Mouse (Mus musculus) CD4-positive, CD25-positive, alpha-beta regulatory T cell, adult 4 months (primary cell): ENCODE measurements around the gene Rundc1. TPM values are rescaled to one million over a fixed set of nuclear protein-coding genes. Genes with fewer than 3 reads are reported as not detected.
"Not testable (repeated sequence)": the region's sequence is repeated elsewhere in the genome, so short reads cannot be mapped to it uniquely, and the experiment has no call there.

Experiments
- ATAC-seq: one replicate; pipeline ENCODE4 v1.8.0; 2017
- polyA plus RNA-seq, 2 experiments: library from polyadenylated mRNA; unstranded; fragments of 100-300 nt; shearing (Covaris generic); gene quantifications; one replicate each; pipeline ENCODE4 v1.2.1; 2017

Gene Rundc1
- 1 to 10 TPM; 8.0 to 8.5 TPM for polyA plus RNA-seq

DNA sequence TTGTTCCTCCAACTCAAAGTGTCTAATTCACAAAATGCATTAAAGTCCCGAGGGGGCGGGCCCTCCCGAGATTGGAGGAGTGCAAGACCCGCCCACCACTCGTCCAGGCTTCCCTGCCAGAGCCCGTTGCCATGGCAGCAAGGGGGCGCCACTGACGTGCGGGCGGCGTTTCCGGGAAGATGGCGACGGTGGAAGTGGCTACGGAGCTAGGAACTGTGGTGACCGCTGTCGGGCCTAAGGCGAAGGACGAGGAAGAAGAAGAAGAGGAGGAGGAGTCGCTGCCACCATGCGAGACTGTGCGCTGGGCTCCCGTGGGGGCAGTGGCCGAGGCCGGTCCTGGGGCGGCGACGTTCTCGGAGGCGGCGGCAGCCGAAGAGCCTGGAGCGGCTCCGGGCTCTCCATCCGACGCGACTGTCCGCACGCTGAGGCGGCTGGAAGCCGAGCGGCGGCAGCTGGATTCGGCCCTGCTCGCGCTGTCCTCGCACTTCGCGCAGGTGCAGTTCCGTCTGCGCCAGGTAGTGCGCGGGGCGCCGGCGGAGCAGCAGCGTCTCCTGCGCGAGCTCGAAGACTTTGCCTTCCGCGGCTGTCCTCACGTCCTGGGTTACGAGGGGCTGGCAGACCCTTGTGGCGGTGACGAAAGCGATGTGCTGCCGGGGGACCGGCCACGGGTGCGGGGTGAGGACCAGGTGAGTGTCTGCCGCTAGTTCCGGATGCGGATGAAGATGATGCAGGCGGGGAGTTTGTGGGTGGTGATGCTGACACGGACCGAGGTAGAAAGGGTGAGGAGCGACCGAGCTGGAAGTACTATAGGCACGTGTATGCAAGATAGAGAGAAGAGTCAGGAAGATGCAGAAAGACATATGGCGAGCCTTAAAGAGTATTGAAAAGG lies at the start of gene Rundc1, which contains the start of gene Ptges3l:
TSS of gene Rundc1 (plus strand) at position 161 of the 889 bp plus-strand sequence.
TSS of gene Ptges3l (minus strand) at position 409 of the 889 bp plus-strand sequence.
- ATAC-seq, result peak; percentile 92

DNA sequence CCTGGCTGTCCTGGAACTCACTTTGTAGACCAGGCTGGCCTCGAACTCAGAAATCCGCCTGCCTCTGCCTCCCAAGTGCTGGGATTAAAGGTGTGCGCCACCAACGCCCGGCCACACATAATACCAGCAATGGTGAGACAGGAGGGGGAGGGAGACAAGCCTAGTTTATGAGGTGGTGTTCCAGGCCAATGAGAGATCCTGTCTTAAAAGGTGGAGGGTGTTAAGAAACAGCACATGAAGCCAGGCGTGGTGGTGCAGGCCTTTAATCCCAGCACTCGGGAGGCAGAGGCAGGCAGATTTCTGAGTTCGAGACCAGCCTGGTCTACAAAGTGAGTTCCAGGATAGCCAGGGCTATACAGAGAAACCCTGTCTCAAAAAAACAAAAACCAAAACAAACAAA lies 46.7 kb upstream of the Rundc1 start:
- ATAC-seq, result not testable (repeated sequence)

DNA sequence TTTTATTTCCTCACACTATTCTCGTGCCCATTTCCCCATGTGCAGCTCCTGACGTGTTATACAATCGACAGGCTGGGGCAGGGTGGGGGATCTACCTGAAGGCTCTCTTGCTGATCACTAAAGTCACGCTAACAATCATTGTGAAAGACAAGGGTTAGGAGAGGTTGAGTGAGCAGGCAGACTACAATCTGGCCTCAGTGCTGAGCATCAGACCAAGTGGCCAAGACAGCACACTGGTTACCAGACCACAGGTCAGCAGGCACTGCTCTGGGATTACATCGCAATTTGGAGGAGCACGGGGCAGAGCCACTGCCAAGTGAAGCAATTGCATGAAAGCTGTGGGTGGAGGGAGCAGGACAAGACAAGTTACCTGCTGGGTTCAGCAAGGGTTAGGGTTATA lies 46.0 kb upstream of the Rundc1 start:
- ATAC-seq, result no peak

DNA sequence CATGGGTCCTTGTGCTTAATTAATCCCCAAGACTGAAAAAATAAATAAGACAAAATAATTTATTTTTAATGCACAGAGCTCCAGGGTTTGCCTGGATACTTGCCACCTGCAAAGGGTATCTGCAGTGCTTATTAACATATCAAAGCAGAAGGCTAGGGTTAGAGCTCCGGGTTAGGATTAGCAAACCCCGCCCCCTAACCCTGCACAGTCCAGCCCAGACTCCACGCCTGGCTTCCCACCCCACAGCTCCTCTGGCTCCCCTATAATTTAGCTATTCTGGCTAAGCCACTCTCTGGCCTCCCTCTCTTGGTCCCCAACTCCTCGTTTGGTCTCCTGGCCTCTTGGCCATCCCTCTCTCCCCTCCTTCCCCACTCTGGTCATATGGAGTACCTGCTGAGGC lies 43.1 kb upstream of the Rundc1 start:
- ATAC-seq, result no peak

DNA sequence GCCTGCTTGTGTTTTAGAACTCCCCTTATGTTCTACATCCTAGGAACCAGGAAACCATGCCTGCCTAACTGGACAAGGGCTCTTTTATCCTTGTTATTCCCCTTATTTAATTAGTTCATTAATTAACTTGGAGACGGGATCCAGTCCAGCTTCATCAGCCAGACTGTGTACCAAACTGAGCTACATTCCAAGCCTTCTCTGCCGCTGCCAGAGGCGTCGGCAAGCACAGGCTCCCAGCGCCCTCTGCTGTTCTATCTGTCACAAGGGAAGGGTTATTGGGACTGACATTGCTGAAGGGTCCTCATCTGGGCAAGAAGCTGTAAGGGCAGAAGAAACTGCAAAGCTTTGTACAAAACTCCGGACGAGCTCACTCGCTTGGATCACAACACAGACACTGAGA lies 29.8 kb upstream of the Rundc1 start:
- ATAC-seq, result no peak

DNA sequence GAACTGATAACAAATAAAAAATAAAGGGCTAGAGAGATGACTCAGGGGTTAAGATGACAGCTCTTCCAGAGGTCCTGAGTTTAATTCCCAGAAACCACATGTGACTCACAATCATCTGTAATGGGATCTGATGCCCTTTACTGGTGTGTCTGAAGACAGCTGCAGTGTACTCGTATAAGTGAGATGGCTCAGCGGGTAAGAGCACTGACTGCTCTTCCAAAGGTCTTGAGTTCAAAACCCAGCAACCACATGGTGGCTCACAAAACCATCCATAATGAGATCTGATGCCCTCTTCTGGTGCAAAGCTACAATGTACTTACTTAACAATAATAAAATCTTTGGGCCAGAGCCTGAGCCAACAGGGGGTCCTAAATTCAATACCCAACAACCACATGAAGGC lies 9.6 kb upstream of the Rundc1 start:
- ATAC-seq, result no peak

DNA sequence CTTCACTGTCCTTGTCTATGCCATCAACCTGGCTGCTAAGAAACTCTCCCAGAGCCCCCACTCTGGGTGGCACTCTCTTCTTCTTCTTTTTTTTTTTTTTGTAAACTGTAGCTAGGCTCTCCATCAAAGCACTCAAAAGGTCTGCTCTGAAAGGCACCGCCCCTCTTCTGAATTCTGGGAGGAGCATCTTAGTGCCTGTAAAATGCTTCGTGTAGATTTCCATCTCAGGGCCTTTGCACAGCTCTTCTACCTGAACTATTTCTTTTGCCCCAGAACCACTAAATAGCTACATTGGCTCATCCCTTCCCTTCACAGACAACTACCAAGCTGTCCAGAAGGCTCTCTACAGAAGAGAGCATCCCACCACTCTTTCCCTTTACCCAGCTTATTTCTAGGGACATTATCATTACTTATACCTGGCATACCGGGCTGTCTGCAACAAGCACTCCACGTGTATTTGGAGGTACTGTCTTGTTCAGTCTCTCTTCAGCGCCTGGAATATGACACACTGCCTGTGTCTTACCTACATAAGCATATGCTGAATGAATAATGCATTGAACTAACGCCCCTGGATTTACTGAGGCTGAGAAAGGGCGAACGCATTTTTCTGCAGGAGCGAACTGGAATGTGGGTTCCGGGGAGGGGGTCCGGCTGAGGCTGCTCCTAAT lies 8.3 kb upstream of the Rundc1 start:
- peak; percentile 33 for ATAC-seq

DNA sequence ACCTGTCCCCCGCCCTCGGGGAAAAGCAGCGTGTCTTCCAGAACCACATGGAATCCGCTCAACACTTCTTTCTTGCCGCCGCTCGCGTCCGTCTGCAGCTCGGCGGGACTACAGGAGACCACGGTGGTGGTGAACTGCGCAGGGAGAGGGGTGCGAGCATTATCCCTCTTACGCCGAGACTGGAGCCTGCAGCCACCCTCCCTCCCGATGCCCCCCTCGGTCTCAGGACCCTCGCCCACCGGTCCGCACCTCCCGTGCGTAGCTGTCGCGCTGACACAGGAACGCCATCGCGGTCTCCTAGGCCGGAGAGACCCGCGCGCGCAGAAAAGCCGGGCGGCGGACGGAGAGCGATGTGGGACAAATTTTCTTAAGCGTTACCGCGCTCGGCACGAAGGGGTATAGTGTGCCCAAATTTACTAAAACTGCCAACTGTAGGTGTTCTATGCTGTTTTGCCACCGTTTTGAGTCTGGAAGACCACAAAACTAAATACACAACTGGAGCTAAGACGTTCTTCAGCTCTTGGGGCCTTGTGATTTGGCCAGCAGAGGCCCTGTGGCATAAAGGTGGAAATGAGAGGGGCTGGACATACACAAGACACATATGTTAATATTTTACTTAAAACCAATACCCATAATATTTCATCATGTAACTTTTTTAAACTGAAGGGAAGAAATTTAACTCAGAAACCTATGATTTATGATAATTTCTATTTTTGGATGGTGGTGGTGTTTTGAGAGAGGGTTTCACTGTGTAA lies 7.6 kb upstream of the Rundc1 start, which contains the start of gene Aarsd1:
TSS of gene Aarsd1 (minus strand) at position 515 of the 755 bp plus-strand sequence.
- ATAC-seq, result peak; percentile 83

DNA sequence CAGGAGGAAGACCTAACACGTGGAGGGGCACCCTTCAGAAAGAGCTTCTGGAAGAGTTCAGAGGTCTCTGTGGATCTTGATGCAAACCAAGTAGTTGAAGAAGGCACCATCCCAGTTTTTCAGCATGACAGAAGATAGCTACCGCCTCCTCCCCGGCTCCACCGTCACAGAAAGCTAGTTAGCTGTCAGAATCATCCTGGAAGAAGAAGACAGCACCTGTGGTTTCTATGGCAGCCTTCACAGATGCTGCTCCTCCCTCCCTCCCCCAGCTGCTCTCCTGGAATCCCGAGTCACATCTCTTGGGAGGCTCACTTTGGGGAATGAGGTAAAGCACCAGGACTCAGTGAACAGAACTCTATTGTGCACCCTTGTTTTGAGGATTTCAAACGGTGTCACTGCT lies 5.9 kb upstream of the Rundc1 start:
- no peak for ATAC-seq

DNA sequence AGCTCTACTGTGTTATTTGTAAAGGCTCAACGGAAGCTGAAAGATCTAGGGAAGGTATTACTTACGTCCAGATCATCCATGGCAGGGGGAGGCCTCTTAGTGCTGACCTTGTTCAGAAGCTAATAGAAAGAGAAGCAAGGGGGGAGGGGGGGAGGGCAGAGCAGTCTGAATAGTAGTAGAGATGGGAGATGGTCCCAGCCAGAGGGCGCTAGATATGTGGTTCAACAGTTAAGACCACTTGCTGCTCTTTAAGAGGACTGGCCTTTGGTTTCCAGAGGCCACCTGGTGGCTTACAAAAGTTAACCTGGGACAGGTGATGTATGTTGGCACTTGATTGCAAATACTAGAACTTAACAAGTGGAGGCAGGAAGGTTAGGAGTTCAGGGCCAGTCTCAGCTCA lies 5.3 kb upstream of the Rundc1 start:
- ATAC-seq, result no peak

DNA sequence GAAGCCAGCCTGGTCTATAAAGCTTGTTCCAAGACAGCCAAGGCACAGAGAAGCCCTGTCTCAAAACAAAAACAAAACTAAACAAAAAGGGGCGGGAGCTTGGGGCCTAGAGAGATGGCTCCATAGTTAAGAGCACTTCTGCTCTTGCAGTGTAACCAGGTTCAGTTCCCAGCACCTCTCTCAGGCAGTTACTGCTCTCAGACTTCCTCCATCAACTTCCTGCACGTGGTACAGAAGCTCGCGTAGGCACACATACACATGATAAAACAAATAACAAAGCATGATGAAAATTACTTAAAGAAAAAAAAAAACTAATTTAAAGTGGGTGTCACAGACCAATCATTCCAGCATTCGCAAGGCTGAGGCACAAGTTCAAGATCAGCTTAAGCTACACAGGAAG lies 4.7 kb upstream of the Rundc1 start:
- no peak for ATAC-seq

DNA sequence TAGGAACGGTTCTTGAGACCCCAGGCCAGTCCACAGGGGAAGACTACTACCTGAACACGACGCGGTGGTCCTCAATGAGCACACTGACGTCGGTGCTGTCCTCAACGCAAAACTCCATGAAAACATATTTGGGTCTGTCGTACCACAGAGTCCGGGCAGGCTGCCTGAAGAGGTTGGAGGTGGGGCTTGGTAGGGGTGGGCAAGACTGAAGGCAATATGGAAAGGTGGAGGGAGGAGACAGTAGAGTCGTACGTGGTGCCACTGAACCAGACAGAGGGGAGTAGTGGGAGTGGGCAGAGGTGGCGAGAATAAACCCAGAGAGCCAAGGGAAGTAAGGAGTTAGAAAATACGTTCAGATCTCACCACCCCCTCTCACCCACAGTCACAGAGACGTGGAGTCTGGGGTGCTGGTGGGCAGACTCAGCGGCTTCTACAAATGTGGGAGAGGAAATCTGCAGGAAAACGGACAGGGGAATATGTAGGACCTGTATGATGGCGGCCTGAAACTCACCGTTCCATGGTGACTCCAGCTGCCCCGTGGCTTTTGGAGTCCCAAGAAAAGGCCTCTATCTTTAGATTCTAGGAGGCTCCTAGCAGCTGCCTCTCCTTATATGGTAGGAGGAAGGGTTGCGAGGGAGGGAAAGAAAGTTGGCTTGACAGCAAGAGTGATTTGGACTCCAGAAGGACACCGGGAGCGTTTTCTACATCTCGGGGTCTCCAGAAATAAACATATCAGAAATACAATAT lies 607 bp upstream of the Rundc1 start, which contains the start of gene Gm27029:
TSS of gene Gm27029 (minus strand) at position 692 of the 747 bp plus-strand sequence.
- peak; percentile 5 for ATAC-seq

DNA sequence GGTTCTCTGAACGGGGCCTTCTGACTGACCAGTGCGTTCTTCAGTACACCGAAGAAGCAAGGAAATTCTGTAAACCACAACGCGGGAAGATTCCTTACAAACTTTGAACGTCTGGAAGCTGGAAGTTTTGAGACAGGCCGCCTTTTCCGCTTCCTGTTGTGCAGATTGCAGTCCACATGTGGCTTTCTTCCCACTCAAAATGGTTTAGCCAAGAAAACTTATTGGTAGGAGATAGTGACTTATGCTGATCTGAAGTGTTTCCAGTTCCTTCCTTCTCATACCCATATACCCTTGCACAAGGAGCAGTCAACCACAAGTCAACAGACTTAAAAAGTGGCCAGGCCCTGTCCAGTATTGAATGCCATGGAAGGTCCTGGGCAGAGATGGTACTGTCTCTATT lies 1.3 kb downstream of the Rundc1 start:
- ATAC-seq, result no peak

DNA sequence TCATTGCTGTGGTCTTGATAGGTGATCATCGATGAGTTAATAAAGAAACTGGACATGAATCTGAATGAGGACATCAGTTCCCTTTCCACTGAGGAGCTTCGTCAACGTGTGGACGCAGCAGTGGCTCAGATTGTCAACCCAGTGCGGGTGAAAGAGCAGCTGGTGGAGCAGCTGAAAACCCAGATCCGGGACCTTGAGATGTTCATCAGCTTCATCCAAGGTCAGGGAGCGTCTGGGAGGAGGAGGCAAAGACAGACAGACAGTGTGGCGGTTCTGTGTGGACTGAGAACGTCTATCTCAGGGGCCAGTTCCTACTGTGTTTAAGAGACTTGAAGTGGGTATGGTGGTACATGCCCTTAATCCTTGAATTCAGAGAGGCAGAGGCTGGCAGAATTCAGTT lies 6.4 kb downstream of the Rundc1 start:
- ATAC-seq, result no peak

DNA sequence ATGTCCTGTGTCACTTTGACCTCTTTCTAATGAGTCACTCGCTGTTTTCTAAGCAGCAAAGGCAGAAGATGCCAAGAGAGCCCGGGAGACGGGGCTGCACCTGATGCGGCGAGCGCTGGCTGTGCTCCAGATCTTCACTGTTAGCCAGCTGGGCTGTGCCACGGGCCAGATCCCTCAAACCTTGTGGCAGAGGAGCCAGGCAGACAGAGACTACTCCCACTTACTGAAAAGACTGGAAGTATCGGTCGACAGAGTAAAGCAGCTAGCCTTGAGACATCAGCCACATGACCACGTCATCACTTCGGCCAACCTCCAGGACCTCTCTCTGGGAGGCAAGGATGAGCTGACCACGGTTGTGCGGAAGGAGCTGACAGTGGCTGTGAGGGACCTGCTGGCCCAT lies 8.5 kb downstream of the Rundc1 start:
- ATAC-seq, result no peak

DNA sequence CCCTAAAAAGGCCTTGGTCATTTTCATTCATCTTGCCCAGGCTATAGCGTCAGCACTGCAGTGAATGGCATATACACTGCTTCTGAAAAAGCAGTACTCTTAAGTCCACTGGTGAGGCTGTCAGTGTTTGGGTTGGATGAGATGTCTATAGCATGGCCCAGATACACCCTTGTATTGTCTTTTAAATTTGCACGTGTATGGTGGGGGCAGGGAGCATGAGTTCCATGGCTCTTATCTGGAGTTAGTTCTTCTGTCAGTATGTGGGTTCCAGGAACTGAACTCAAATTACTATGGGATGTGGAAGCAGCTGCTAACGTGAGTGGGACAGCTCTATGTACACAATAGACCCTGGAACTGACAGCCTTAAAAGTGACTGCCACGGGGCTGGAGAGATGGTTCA lies 10.9 kb downstream of the Rundc1 start:
- no peak for ATAC-seq

DNA sequence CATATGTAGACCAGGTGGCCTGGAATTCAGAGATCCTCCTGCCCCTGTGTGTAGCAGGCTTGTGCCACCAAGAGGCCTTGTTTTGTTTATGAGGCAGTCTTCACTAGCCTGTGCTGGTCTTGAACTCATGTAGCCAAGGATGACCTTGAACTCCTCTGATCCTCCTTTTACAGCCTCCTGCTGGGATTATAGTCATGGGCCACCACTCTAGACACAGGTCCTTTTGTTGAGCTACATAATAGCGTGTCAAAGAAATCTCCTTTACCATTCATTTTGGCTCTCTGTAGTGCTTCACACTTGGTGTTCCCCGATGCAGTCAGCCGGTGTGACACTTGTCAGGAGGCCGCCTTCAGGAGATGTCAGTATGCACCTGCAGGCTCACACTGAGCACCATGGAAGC lies 12.0 kb downstream of the Rundc1 start:
- no peak for ATAC-seq

DNA sequence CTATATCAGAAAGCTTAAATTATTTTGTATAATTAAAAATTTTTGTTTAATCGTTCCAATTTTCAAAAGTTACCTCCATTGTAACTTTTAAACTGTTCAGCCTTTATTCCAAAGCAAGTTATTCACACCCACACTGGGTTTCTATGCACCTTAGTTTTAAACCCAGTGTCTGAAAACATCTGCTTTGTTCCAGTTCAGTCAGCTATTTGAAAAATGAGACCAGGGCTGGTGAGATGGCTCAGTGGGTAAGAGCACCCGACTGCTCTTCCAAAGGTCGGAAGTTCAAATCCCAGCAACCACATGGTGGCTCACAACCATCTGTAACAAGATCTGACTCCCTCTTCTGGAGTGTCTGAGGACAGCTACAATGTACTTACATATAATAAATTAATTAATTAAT lies 13.1 kb downstream of the Rundc1 start:
- ATAC-seq, result not testable (repeated sequence)

DNA sequence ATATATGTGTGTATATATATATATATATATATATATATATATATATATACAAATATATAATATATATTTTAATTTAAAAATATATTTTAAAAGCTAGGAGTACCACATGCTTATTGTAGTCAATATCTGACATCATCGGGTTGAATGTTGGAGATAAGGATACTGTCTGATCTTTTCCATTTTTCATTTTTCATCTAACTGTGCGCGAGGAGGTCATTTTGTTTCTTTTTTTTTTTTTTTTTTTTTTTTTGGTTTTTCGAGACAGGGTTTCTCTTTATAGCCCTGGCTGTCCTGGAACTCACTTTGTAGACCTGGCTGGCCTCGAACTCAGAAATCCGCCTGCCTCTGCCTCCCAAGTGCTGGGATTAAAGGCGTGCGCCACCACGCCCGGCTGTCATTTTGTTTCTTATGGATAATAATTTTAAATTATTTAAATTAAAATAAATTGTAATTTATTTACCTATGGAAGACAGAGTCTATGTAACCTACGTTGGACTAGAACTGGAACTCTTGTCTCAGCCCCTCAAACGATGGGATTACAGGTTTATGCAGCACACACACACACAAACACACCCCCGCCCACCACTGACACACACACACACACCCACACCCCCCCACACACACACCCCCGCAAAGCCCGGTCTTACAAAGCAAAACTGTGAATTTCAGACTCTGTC lies 16.7 kb downstream of the Rundc1 start:
- not testable (repeated sequence) for ATAC-seq

DNA sequence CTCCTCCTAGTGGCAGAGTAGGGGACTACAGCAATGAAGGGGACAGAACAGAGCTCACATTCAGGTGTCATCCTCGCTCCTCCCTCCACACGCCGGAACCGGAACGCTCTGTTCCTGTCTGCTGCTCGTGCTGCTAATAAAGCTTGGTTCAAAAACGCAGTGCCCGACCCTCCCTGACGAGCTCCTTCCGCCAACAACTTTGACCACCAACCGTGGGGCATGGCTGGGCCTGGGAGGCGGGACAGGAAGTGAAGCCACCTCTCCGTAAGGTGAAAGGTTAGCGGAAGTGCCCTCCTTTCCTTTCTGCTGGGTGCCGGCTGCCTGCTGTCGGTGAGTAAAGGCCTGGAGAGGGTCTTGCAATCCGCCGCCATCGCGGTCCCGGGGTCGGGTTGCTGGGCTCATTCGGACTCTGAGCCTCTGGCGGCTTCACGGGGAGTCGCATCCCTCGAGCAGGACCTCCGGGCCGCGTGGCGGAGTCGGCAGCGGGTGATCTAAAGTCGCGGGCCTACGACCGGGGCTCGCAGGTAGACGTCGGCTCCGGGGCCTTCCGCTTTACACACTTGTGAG lies 17.3 kb downstream of the Rundc1 start, which contains the start of gene Rpl27:
TSS of gene Rpl27 (plus strand) at position 172 of the 567 bp plus-strand sequence.
- peak; percentile 97 for ATAC-seq

DNA sequence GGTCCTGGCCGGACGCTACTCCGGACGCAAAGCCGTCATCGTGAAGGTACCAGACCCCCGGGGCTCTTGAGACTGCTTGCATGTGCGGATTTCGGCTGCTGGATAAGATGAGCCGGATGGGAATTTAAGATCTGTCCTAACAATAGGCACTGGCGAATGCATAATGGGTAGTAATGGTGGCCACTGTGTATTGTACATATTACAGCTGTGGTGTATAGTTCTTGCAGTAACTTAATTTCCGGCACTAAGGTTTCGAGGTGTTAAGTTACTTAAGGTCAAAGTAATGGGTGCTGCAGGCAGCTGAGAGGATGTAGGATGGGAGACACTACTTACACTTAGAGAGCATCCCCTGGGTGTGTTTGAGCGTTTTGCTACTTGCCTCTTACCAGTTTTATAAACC lies 17.9 kb downstream of the Rundc1 start:
- no peak for ATAC-seq
